29 mouse cellular contexts compared by ENCODE assay signal in genomic region chr5:110444509-110444908, GRCm38 (mm10). TPM values are rescaled to one million over a fixed set of nuclear protein-coding genes. Genes with fewer than 3 reads are reported as not detected.
DNase-seq lines count a peak whose midpoint lies in the region; ATAC-seq and TF ChIP-seq lines count a peak whose summit lies in the region.
"Had no signal": no experiment of that assay in that cellular context is flagged by ENCODE, and none has a peak within 500 bp of the region (broad histone marks: within the 10 kb centered on the region; RNA-seq: fewer than 3 reads in every experiment).

No protein-coding gene starts in this region.

- H3K4me2 ChIP-seq in midbrain, embryonic 11.5 days: no peak overlapping the region
- no peak overlapping the region for H3K4me2 ChIP-seq in midbrain, embryonic 14.5 days (ENCODE audit: low read length)
- H3K4me2 ChIP-seq in intestine, embryonic 16.5 days (ENCODE audit: low read depth, low read length): no peak overlapping the region
- H3K4me2 ChIP-seq: embryonic facial prominence, embryonic 12.5 days; heart, embryonic 12.5 days; hindbrain, embryonic 14.5 days had no signal

- peak; percentile 22 for DNase-seq in cerebellum, adult 9-11 months
- no peak for DNase-seq in cerebellum, postnatal 4 days (ENCODE audit: low spot score in 2 of 2)
- peak; percentile 41 for DNase-seq in midbrain, embryonic 11.5 days (ENCODE audit: low spot score, missing footprints)
- no peak for DNase-seq in midbrain, embryonic 14.5 days
- no peak for DNase-seq in ES-E14 (ENCODE audit: low read depth, low spot score)
- DNase-seq in forebrain, embryonic 10.5 days (ENCODE audit: extremely low spot score, low spot score): no peak
- DNase-seq: adrenal gland, adult 8-10 months; adrenal gland, postnatal 25 days; B cell, adult 2 months; cerebellum, adult 18-20 months; cerebellum, postnatal 10 days; cerebellum, postnatal 36 days; forebrain, postnatal 0 days; gastrocnemius, adult 2 months; gastrocnemius, postnatal 14 days; heart, adult 11 months; heart, postnatal 14 days; heart, postnatal 4 days; kidney, adult 2 months had no signal

- in situ Hi-C loops in ES-E14 (cut with MboI; ENCODE audit: low sequenced_read_pairs in 2 of 2, unreplicated experiment in 2 of 2): no loop called here

- H3K9ac ChIP-seq in midbrain, embryonic 11.5 days (ENCODE audit: low read length): no peak overlapping the region
- H3K9ac ChIP-seq in midbrain, embryonic 14.5 days (replicated peaks; ENCODE audit: low read length): no peak overlapping the region
- 0 out of 2 replicates have a peak overlapping the region, but pooled peaks have one; percentile 9 for H3K9ac ChIP-seq in ES-E14 (ENCODE audit: insufficient read depth, low read depth, low read length, poor library complexity, severe bottlenecking)
- no peak overlapping the region for H3K9ac ChIP-seq in intestine, embryonic 16.5 days (ENCODE audit: low read depth, low read length)
- H3K9ac ChIP-seq: embryonic facial prominence, embryonic 12.5 days; forebrain, postnatal 0 days; heart, embryonic 12.5 days; hindbrain, embryonic 14.5 days had no signal

- H3K4me1 ChIP-seq in midbrain, embryonic 11.5 days (ENCODE audit: control insufficient read depth, insufficient read depth, low read length): peaks cover 14% of the 10 kb centered on the region
- peaks cover 14% of the 10 kb centered on the region for H3K4me1 ChIP-seq in midbrain, embryonic 14.5 days (ENCODE audit: control insufficient read depth, insufficient read depth, low read length)
- H3K4me1 ChIP-seq in ES-E14 (ENCODE audit: control insufficient read depth in 2 of 2, insufficient read depth in 2 of 2, low read length in 2 of 2, poor library complexity in 1 of 2): peaks cover 16 to 50% of the 10 kb centered on the region in 2 experiments
- peaks cover 20% of the 10 kb centered on the region for H3K4me1 ChIP-seq in intestine, embryonic 16.5 days (ENCODE audit: control insufficient read depth, insufficient read depth, low read length)
- H3K4me1 ChIP-seq in forebrain, embryonic 10.5 days: peaks cover 56% of the 10 kb centered on the region

- no peaks in the 10 kb centered on the region for H3K9me3 ChIP-seq in midbrain, embryonic 11.5 days (ENCODE audit: control insufficient read depth, low read length)
- no peaks in the 10 kb centered on the region for H3K9me3 ChIP-seq in midbrain, embryonic 14.5 days (ENCODE audit: control insufficient read depth, low read length)
- no peaks in the 10 kb centered on the region for H3K9me3 ChIP-seq in ES-E14 (ENCODE audit: control insufficient read depth, insufficient read depth, low read depth, low read length)
- H3K9me3 ChIP-seq in intestine, embryonic 16.5 days (ENCODE audit: control insufficient read depth, low read length): no peaks in the 10 kb centered on the region
- H3K9me3 ChIP-seq in forebrain, embryonic 10.5 days: no peaks in the 10 kb centered on the region
- H3K9me3 ChIP-seq: embryonic facial prominence, embryonic 12.5 days; heart, embryonic 12.5 days had no signal

- no peaks in the 10 kb centered on the region for H3K36me3 ChIP-seq in midbrain, embryonic 11.5 days (ENCODE audit: control insufficient read depth, insufficient read depth, low read length)
- no peaks in the 10 kb centered on the region for H3K36me3 ChIP-seq in midbrain, embryonic 14.5 days (ENCODE audit: control insufficient read depth, insufficient read depth, low read length)
- H3K36me3 ChIP-seq in ES-E14 (ENCODE audit: control insufficient read depth, insufficient read depth, low read length, poor library complexity, severe bottlenecking): peaks cover 5% of the 10 kb centered on the region; the same call in 1 of the 2 replicates
- H3K36me3 ChIP-seq in intestine, embryonic 16.5 days (ENCODE audit: control insufficient read depth, insufficient read depth, low read length): no peaks in the 10 kb centered on the region
- H3K36me3 ChIP-seq in forebrain, embryonic 10.5 days (replicated peaks): no peaks in the 10 kb centered on the region
- H3K36me3 ChIP-seq: embryonic facial prominence, embryonic 12.5 days; heart, embryonic 12.5 days had no signal

- ATAC-seq in midbrain, embryonic 11.5 days (ENCODE audit: low FRiP score): no peak
- ATAC-seq in midbrain, embryonic 14.5 days (ENCODE audit: low FRiP score, low TSS enrichment): no peak
- no peak for ATAC-seq in intestine, embryonic 16.5 days
- ATAC-seq: forebrain, embryonic 14.5 days; forebrain, postnatal 0 days; hindbrain, postnatal 0 days; inflammation-experienced regulatory T-cells, adult 6 months; intestine, postnatal 0 days had no signal

- H3K27ac ChIP-seq in midbrain, embryonic 11.5 days (ENCODE audit: low read depth, low read length): no peak overlapping the region
- no peak overlapping the region for H3K27ac ChIP-seq in midbrain, embryonic 14.5 days (replicated peaks; ENCODE audit: low read depth, low read length)
- H3K27ac ChIP-seq in ES-E14 (ENCODE audit: insufficient read depth, low read depth, low read length, poor library complexity, severe bottlenecking): no peak overlapping the region
- no peak overlapping the region for H3K27ac ChIP-seq in intestine, embryonic 16.5 days (ENCODE audit: low read length)
- H3K27ac ChIP-seq in forebrain, embryonic 10.5 days: no peak overlapping the region
- H3K27ac ChIP-seq: embryonic facial prominence, embryonic 12.5 days; gastrocnemius, adult 2 months; hindbrain, embryonic 14.5 days; hindbrain, postnatal 0 days had no signal

- H3K4me3 ChIP-seq in midbrain, embryonic 11.5 days (ENCODE audit: low read depth, low read length): no peak overlapping the region
- no peak overlapping the region for H3K4me3 ChIP-seq in midbrain, embryonic 14.5 days (replicated peaks; ENCODE audit: low read depth, low read length)
- no peak overlapping the region for H3K4me3 ChIP-seq in ES-E14 (ENCODE audit: insufficient read depth in 1 of 2, low read depth in 1 of 2, low read length in 2 of 2, poor library complexity in 1 of 2, severe bottlenecking in 1 of 2)
- no peak overlapping the region for H3K4me3 ChIP-seq in intestine, embryonic 16.5 days (ENCODE audit: low read length)
- H3K4me3 ChIP-seq in forebrain, embryonic 10.5 days: no peak overlapping the region
- H3K4me3 ChIP-seq: embryonic facial prominence, embryonic 12.5 days; erythroblast, embryonic 14.5 days; gastrocnemius, adult 2 months; heart, embryonic 12.5 days had no signal

- 95% methylated on average over 2 of the region's 2 CpGs for WGBS in midbrain, embryonic 11.5 days
- WGBS in midbrain, embryonic 14.5 days: 91% methylated on average over 2 of the region's 2 CpGs
- 92% methylated on average over 2 of the region's 2 CpGs for WGBS in intestine, embryonic 16.5 days
- 91% methylated on average over 2 of the region's 2 CpGs for WGBS in forebrain, embryonic 10.5 days

- H3K27me3 ChIP-seq in midbrain, embryonic 11.5 days (ENCODE audit: control insufficient read depth, insufficient read depth, low read length): no peaks in the 10 kb centered on the region
- H3K27me3 ChIP-seq in midbrain, embryonic 14.5 days (ENCODE audit: control insufficient read depth, insufficient read depth, low read length): no peaks in the 10 kb centered on the region
- H3K27me3 ChIP-seq in intestine, embryonic 16.5 days (replicated peaks; ENCODE audit: control insufficient read depth, insufficient read depth, low read length): no peaks in the 10 kb centered on the region
- H3K27me3 ChIP-seq in forebrain, embryonic 10.5 days (ENCODE audit: poor library complexity, severe bottlenecking): peaks cover 6% of the 10 kb centered on the region
- H3K27me3 ChIP-seq: CH12.LX; embryonic facial prominence, embryonic 12.5 days; heart, embryonic 12.5 days had no signal

TF ChIP-seq in ES-E14, 5 proteins besides CTCF, POLR2A, EP300 and RAD21:
- no peak for TF ChIP-seq HCFC1 (IDR thresholded peaks at IDR 0.05; ENCODE audit: borderline replicate concordance, insufficient read depth, low read length)
- TF ChIP-seq MAFK (IDR thresholded peaks at IDR 0.05; ENCODE audit: insufficient read depth, low read depth, low read length): no peak
- TF ChIP-seq ZC3H11A (IDR thresholded peaks at IDR 0.05; ENCODE audit: borderline replicate concordance, low read depth, low read length): no peak
- TF ChIP-seq ZNF384 (IDR thresholded peaks at IDR 0.05; ENCODE audit: low read depth, low read length): no peak
- TF ChIP-seq CHD2 (IDR thresholded peaks at IDR 0.05; ENCODE audit: low read depth, low read length): no peak

RNA-seq across cellular contexts. Expression of gene Fbrsl1, which starts 3.8 kb away (rescaled TPM):
- 11.3 and 14.9 TPM in 2 replicates for polyA plus RNA-seq in midbrain, embryonic 11.5 days (2014; fragmentation: Nextera tagmentation; extraction: Ambion mirVana)
- polyA plus RNA-seq in midbrain, embryonic 14.5 days (2014; fragmentation: Nextera tagmentation; extraction: Ambion mirVana): 20.7 and 22.0 TPM in 2 replicates
- total RNA-seq in ES-E14 (2012; rRNA removed): 44.4 and 51.7 TPM in 2 replicates
- polyA plus RNA-seq in intestine, embryonic 16.5 days (2015; fragmentation: Nextera tagmentation; extraction: Ambion mirVana): 4.3 TPM in 2 replicates
- 19.6 and 20.5 TPM in 2 replicates for polyA plus RNA-seq in forebrain, embryonic 10.5 days (2016; fragmentation: Nextera tagmentation; extraction: Ambion mirVana)

Comparison
In these comparisons a context has a peak if more than half of its experiments do, and no peak if none do; other contexts are left out.
1. DNase-seq: peak in cerebellum, adult 9-11 months (single experiment) and midbrain, embryonic 11.5 days (single experiment); none in cerebellum, postnatal 4 days (0 of 2), midbrain, embryonic 14.5 days (single experiment), ES-E14 (single experiment) and forebrain, embryonic 10.5 days (single experiment).